Mouse (Mus musculus) urinary bladder, postnatal 14 days (tissue): ENCODE results near the gene Kcng3.

Experiments used
- DNase-seq: peaks from one replicate; pipeline ENCODE4 v3.0.0; 2021; ENCODE audit warnings: low spot score

Gene Kcng3

DNA sequence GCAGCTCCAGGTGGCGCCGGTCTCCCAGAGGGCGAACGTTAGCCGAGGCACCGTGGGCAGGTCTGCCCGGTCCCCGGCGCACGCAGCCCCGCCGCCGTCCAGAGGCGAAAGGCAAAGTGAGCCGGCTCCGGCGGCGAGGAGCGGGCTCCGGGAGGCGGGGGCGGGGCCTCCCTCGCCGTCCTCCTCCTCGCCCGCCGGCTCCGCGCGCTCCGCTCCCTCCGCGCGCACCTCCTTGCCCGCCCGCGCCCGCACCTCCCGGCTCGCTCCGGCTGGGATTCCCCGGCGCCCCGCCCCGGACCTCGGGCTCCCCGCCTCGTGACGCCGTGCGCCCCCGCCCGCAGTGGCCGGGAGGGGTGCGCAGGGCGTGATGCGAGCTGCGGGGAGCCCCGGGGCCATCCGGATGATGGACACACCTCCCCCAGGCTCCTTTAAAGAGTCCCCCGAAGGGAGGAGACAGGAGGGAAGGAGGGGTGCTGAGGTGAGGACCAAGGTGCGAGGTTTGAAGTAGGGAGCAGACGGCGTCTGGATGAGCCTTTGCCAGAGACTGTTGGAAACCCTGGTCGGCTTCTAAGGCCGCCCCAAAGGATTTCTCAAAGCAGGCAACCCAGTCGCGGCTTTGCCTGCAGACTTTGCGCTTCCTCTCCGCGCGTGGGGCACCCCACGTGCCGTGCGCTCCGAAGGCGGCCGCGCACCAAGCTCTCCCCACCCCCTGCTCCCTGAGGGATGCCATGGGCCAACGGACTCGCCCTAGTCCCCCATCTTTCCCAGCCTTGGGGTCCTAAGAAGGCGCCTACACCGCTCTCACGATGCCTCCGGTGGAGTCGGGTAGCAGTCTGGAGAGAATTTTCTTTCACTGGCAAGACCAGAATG lies at the start of gene Kcng3:
Kcng3 (minus strand) TSS at position 113 of the 870 bp plus-strand sequence.
- DNase-seq: peak; percentile 29

- DNase-seq: no peak
Observed at GRCm38 (mm10) chr17:83677370-83677769, 45.7 kb upstream of the Kcng3 start.

- DNase-seq: no peak
Observed at GRCm38 (mm10) chr17:83672685-83673084, 41.0 kb upstream of the Kcng3 start.

- DNase-seq: no peak
Observed at GRCm38 (mm10) chr17:83667934-83668690, 36.4 kb upstream of the Kcng3 start.

- peak; percentile 7 for DNase-seq
Observed at GRCm38 (mm10) chr17:83666597-83667287, 35.0 kb upstream of the Kcng3 start.

DNA sequence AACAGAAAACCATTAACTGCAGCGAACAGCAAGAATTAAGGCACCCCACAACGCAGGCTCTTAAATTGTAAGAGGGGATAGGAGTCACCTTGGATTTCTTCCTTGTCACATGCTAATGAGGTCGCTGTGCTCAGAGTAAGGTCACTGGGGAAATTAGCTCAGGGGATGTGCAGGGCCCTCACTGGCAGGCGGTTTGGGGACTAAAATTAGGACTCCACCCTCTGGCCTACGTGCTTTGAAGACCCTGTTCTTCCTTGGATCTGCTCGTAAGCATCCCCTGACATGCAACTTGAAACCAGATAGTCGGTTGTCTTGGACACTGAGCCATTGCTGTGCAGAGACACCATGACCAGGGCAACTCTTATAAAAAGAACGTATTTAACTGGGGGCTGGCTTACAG lies 33.1 kb upstream of the Kcng3 start:
- DNase-seq: no peak

DNA sequence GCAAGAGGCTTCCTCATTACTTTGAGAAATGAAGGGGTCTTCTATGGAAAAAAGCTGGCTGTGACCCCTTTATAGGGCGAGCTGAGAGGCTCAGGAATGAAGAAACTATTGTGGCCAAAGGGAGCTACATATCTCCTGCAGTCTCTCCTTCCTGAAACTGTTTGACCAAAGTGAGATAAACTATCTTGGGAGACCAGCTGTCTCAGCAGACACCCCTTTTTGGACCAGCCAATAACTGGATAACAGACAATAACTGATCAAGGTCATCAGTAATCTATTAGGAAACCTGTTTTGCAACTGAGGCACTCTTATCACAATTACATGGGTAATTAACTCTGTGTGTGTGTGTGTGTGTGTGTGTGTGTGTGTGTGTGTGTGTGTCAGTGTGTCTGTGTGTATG lies 27.2 kb upstream of the Kcng3 start:
- no peak for DNase-seq

GRCm38 (mm10) chr17:83657375-83657774 lies 25.7 kb upstream of the Kcng3 start:
- DNase-seq: no peak

GRCm38 (mm10) chr17:83655732-83656131 lies 24.0 kb upstream of the Kcng3 start:
- DNase-seq: no peak

- no peak for DNase-seq
Observed at GRCm38 (mm10) chr17:83654651-83655136, 23.0 kb upstream of the Kcng3 start.

- DNase-seq: no peak
Observed at GRCm38 (mm10) chr17:83653635-83654034, 21.9 kb upstream of the Kcng3 start.

- DNase-seq: no peak
Observed at GRCm38 (mm10) chr17:83650932-83651682, 19.4 kb upstream of the Kcng3 start.

- DNase-seq: no peak
Observed at GRCm38 (mm10) chr17:83649986-83650385, 18.3 kb upstream of the Kcng3 start.

- DNase-seq: no peak
Observed at GRCm38 (mm10) chr17:83647413-83647812, 15.7 kb upstream of the Kcng3 start.

GRCm38 (mm10) chr17:83646425-83647163 lies 14.9 kb upstream of the Kcng3 start:
- DNase-seq: no peak

DNA sequence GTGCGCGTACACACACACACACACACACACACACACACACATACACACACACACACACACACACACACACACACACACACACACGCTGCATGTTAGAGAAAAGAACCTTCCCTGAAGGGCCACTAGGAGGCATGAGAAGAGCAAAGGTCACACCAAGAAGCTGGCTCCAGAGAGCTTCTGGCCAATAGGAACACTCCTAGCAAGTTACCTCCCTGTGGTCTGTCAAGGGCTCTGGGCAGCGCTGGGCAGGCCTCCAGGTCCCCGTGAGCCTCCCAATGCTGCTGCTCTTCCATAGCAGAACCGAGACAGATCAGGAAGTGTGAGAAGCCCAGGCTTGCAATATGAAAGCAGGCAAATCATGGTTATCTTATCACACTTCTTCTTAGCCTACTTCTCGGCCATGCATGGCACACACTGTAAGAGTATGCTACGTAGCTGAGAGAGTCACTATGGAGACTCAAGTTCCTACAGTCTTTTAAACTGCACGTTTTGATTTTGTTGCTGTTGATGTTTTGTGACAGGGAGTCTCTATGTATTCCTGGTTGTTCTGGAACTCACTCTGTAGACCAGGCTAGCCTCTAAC lies 13.6 kb upstream of the Kcng3 start:
- peak; percentile 22 for DNase-seq

DNA sequence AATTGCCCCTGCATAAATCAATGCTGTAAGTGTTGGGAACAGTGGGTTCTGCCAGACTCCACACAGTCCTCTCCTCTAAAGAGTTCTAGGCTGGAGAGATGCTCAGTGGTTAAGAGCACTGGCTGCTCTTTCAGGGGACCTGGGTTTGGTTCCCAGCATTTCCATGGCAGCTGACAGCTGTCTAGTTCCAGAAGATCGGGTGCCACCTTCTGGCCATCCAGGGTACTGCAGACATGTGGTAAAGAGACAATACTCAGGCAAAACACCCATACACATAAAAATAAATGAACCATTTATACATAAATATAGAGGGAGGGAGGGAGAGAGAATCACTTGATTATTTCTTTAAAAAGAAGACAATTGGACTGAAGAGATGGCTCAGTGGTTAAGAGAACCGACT lies 5.7 kb upstream of the Kcng3 start:
- DNase-seq: peak; percentile 21

- DNase-seq: no peak
Observed at GRCm38 (mm10) chr17:83636443-83636842, 4.7 kb upstream of the Kcng3 start.

- DNase-seq: peak; percentile 72
Observed at GRCm38 (mm10) chr17:83632653-83633570, 1.2 kb upstream of the Kcng3 start.
